Mouse (Mus musculus): ENCODE data around the gene Tcf25. TPM values are rescaled to one million over a fixed set of nuclear protein-coding genes. Genes with fewer than 3 reads are reported as not detected.

The Tcf25 gene
- 105 and 176 TPM in 2 replicates for total RNA-seq (2017)

DNA sequence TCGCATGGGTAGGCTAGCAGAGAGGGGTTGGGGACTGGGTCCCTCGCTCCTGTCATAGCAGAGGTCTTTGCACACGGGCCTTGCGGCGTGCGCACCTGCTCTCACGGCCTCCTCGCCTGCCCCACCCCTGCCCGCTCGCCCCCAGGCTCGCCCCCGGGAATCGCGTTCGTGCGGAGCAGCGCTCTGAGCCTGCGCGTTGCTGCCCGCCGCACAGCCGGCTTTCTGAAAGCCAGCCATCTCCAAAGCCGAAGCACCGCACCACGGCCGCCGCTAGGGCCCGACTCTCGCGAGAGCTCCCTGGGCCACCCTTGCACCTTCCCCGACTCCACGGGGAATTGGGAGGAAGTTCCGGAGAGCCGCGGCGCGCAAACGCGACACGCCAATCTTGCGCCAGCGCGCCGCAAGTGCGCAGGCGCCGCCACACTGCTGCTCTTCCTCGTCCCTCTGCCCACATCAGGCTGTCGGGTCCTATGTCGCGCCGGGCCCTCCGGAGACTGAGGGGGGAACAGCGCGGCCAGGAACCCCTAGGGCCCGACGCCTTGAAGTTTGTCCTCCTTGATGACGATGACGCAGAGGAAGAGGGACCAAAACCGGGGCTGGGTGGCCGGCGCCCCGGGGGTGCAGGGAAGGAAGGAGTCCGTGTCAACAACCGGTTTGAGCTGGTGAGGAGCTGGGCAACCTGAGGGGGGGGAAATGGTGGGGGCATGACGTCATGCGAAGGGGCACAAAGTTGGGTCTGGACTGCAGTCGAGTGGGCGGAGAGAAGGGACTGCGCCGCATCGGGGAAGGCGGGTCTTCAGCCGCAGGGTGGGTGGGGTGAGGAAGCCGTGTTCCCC is at the start of gene Tcf25:
TSS of gene Tcf25 (plus strand) at position 351 of the 836 bp plus-strand sequence.
- ATAC-seq (replicated peaks; ENCODE audit: low read depth, poor library complexity, severe bottlenecking), result peak; percentile 77

DNA sequence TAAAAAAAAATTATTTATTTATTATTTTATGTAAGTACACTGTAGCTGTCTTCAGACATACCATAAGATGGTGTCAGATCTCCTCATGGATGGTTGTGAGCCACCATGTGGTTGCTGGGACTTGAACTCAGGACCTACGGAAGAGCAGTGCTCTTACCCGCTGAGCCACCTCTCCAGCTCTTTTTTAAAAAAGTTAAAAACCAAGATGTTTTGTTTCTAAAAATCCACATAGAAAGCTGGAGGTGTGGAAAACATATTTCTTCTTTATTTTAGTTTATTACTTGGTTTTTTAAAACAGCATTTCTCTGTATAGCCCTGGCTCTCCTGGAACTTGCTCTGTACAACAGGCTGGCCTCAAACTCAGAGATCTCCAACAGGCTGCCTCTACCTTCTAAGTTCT is 45.0 kb upstream of the Tcf25 start:
- ATAC-seq (replicated peaks; ENCODE audit: low read depth, poor library complexity, severe bottlenecking), result no peak

DNA sequence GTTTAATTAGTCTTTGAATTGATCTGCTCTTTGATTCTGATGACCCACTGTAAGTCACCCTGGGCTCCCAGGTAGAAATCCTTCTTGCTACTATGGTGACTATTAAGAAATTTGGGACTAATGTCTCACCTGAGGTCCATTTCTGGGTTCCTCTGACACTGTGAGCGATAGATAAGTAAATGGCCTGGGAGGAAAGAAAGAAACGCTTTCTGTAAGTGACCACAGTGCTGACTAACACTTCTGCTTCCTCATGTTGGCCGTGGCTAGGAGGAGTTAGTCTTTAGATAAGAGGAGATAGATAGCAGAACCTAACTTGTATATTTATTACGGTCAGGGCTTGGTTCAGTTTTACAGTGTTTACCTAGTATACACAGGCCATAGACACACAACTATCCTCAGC is 44.2 kb upstream of the Tcf25 start:
- peak; percentile 26; the same call in 1 of the 2 replicates for ATAC-seq (replicated peaks; ENCODE audit: low read depth, poor library complexity, severe bottlenecking)

DNA sequence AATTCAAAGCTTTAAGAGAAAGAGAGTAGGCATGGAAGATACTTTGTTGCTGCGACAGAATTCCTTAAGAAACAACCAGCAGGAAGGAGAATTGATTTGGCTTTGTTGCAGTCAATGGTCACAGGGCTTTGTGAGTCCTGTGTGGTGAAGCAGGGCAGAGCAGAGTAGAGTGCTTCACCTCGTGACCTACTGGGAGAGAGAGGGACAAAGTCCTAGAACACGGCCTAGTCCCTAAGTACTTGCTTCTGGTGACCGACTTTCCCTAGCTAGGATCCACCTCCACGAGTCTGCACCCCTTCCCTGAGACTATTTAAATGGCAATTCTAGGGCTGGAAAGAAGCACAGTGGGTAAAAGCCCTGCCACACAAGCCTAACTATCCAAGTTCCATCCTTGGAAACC is 43.6 kb upstream of the Tcf25 start:
- no peak for ATAC-seq (replicated peaks; ENCODE audit: low read depth, poor library complexity, severe bottlenecking)

DNA sequence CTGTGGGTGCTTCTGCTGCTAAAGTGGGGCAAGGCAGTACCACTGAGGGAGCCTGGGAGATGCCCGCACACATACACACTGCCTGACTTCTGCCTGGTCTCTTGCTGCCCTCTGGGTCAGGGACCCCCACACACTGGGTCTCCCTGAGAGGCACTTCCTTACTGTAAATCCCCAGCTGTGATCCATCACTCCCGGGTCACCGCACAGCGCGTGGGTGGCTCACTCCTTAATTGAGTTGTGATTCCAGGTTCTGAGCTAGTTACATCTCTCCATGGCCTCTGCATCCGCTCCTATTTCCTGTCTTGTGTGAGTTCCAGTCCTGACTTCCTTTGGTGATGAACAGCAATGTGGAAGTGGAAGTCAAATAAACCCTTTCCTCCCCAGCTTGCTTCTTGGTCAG is 42.9 kb upstream of the Tcf25 start:
- no peak for ATAC-seq (replicated peaks; ENCODE audit: low read depth, poor library complexity, severe bottlenecking)

DNA sequence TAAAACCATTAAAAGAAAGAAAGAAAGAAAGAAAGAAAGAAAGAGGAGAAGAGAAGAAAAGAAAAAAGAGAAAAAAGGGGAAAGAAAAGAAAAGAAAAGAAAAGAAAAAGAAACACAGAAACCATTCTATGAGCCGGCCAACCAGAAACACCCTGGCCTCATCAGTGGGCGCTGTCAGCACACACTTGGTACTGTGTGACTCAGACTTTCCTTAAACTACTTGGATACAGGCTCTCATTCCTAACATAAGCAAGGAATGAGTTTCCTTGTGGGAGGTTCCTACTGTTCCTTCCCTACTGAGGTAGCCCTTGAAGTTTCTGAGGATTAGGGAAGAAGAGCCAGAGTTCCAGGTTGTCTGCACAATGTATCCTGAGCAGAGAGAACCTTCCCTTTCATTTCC is 42.3 kb upstream of the Tcf25 start:
- ATAC-seq (replicated peaks; ENCODE audit: low read depth, poor library complexity, severe bottlenecking), result no peak

DNA sequence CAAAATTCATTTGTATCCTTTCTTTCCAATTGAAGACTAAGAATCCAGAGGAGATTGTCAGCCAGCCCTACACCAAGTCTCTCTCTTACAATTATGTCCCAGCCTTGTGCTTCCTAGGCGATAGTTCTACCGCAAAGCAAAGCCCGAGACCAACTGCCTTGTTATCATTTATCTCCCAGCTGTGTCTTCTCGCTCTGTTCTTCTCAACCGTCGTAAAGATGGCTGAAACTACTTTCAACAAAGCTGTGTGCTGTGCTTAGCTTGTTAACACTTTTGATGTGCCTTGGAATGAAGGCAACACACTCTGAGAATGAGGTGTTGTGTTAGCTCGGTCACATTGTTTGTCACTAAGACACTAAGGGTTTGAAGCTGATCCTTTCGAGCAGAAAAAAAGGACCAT is 41.7 kb upstream of the Tcf25 start:
- no peak; the same call in 1 of the 2 replicates for ATAC-seq (replicated peaks; ENCODE audit: low read depth, poor library complexity, severe bottlenecking)

DNA sequence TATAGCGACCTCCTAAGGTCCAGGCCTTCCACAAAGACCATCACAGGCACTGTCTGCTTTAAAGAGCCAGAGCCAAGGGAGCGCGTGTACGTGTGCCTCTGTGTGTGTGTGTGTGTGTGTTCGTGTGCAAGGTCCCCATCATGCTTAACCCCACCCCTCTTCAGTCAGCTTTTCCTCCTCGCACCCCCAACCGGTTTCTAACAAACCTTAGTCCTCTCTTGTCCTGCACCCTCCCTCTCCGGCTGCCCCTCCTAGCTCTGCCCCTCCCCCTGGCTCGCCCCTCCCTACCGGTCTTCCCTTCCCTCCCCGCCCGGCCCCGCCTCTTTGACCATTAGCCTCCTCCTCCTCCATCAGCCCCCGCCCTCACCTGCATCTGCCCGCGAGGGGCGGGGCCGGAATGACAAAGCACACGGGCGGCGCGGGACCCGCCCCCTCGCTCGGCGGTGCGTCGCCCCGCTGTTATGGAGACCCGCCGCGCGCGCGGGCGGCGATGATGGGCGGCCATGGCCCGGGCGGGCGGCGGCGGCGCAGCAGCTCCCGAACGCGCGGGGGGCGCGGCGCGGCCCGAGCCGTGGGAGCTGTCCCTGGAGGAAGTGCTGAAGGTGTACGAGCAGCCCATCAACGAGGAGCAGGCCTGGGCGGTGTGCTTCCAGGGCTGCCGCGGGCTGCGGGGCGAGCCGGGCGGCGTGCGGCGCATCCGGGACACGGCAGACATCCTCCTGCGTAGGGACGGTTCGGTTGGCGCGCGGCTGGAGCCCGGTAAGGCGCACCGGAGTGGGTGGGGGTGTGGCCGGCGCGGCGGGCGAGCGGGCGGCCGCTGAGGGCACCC is 41.1 kb upstream of the Tcf25 start, which contains the start of gene Spire2:
TSS of gene Spire2 (plus strand) at position 452 of the 829 bp plus-strand sequence.
- ATAC-seq (replicated peaks; ENCODE audit: low read depth, poor library complexity, severe bottlenecking), result peak; percentile 69

DNA sequence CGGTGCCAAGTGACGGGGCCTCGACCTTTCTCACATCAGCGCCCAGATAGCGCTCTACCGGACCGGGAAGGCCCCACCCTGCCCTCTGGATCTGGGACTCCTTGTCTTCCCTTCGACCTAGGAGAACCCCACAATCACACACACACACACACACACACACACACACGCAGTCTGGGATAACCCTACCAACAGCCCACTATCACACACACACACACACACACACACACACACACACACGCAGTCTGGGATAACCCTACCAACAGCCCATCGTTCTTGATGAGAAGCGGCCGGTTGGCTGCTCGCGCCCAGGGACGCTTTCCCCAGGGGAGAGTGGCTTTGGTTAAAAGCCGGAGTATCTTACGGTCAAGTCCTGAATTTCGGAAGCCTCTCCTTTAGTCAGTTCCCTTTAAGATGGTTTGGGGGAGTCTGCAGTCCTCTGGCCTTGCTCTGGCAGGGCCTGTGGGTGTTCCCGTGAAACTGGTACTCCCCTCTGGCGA is 40.4 kb upstream of the Tcf25 start:
- ATAC-seq (replicated peaks; ENCODE audit: low read depth, poor library complexity, severe bottlenecking), result no peak

DNA sequence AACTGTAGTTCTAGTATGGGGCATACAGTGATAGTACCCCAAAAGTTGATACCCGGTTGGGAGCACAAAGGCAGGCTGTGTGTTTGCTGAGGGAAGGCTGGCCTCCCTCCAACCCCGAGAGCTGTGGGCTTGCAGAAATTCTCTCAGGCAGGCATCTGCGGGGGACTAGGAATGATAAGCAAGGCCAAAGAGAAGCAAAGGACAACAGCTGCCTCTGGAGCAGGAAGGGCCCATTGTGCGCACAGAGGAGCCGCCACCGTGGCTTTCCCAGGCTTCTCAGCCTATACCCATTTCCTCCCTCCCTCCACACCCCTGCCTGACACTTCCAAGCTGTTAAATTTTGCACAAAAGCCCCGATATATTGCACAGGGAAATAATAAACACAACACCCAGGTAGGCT is 39.7 kb upstream of the Tcf25 start:
- ATAC-seq (replicated peaks; ENCODE audit: low read depth, poor library complexity, severe bottlenecking), result no peak

DNA sequence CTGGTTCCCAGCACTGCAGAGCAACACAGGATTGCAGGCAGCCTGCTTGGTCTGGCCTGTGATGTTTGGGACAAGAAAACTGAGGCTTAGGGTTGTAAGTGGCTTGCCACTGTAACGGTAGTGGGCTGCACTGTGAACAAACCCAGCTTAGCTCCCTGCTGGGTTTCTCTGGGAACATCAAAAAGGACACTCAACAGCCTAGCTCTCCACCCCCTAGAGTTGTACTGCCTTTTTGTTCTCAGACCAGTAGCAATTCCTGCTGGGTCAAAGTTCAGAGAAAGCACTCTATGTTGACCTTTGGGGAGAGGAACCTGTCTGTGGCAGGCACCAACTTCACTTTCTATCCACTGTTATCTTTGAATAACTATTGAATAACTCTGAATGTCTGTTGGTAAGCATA is 39.1 kb upstream of the Tcf25 start:
- no peak for ATAC-seq (replicated peaks; ENCODE audit: low read depth, poor library complexity, severe bottlenecking)

DNA sequence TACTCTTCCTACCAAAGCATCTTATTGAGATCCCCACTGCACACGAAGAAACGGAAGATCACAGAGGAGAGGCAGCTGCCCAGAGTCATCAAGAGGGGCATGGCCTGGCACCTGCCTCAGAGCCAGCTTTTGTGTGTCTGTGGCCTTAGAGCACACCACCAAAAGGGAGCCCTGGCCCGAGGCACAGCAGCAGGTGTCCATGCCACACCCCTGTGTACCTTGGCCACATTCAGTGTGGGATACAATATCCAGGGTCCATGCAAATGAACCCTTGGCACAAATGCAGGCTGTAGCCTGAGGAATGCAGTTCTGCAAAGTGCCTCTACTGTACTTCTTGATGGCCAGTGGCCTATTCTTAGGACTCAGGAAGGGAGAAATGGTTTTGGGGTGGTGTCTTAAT is 36.1 kb upstream of the Tcf25 start:
- no peak for ATAC-seq (replicated peaks; ENCODE audit: low read depth, poor library complexity, severe bottlenecking)

DNA sequence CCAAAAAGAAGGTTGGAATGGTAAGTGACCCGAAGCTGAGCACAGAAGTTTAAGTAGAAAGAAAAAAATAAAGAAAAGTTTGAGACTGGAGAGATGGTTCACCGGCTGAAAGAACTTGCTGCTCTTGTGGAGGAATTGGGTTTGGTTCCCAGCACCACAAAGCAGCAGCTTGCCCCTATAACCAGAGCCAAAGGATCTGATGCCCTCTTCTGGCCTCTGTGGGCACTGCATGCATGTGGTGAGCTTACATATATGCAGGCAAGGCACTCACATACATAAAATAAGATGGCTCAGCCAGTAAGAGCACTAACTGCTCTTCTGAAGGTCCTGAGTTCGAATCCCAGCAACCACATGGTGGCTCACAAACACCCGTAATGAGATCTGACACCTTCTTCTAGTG is 33.5 kb upstream of the Tcf25 start:
- no peak for ATAC-seq (replicated peaks; ENCODE audit: low read depth, poor library complexity, severe bottlenecking)

DNA sequence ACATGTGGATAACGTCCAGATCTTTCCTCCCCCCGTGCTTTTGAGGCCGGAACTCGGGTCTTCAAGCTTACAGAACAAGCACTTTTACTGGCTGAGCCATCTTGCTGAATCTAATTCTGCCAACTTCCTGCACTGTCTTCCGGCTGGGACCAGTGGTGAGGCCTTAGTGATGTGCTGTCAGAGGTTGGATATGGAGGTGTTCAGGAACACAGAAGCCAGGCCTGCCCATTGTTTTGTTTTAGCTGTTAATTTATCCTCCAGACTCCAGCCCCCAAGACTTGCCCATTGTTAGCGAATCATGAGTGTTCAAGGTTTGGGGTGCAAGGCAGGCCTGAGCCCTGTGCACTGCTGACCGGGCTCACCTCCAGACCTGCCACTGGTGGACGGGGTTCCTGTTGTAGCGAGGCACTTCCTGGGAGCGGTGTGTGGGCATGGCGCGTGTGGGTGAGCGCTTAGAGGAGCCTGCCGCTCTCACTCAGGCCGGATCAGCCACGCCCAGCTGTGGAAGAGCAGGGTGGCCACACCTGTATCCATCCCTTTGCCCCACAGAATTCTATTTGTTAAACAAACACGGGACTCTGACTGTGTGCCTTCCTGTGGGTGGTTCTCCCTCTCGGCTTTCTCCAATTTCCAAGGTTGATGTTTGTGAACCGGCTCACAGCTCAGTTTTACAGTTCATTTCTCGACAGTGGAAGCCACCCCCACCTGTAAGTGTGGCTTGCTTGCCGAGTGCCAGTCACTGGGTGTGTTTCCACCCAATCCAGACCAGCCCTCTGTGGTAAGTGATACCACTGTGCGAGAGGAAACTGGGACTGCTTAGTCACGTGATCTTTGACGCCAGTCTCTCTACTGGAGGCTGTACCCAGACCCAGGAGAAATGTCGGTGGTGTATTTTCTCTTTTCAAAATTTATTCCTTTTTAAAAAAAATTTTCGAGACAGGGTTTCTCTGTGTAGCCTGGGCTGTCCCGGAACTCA is 32.2 kb upstream of the Tcf25 start:
- ATAC-seq (replicated peaks; ENCODE audit: low read depth, poor library complexity, severe bottlenecking), result peak; percentile 77

DNA sequence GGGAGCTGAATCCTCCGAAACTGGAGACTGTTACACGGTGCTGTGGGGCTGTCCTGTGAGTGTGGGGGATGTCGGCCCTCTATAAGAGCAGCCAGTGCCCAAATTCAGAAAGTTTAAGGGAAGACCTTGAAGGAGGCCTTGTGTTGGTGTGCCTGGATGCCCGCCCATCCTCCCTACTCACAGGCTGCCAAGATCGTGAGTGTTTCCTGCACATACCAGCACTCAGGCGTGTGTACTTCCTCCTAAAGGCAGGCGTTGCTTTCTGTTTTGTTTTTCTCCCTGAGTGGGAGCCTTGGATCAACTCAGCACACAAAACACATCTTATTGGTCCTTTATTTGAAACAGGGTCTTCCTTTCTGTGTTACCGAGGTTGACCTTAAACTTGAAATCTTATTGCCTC is 31.3 kb upstream of the Tcf25 start:
- ATAC-seq (replicated peaks; ENCODE audit: low read depth, poor library complexity, severe bottlenecking), result peak; percentile 55

DNA sequence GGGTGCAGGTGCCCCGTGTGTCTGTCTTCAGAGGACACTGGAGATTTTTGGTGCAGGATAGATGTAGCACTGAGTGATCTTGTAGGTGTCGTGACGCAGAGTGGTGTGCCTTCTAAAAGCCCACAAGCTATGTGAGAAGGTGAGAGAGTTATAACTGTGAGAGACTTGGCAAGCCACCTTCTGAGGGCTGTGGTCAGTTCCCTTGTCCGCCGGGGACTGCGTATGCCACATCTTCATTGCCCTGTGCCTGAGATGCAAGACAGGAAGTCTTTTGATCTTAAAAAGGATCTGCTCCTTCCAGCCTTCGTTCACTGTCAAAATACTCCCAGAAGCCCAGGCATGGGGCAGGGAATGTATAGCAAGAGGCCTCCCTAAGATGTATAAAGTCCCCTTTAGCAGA is 30.6 kb upstream of the Tcf25 start:
- no peak for ATAC-seq (replicated peaks; ENCODE audit: low read depth, poor library complexity, severe bottlenecking)

DNA sequence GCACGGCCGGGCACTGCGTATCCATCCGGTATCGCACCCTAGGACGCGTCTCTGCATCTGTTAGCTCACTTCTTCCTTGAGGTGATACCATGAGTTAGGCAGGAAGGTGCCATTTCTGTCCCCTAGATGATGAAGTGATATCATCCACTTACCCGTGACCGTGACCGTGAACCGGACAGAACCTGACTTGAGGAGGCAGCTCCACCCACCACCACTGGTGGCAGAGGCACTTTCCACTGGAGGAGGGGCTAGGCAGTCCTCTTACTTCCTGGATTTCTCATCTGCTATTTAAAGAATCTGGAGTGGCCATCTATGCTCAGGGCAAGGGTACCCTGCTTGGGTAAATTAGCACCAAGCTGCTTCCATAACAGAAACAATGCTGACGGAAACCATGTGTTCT is 30.1 kb upstream of the Tcf25 start:
- 0 out of 2 replicates have a peak, but pooled peaks have one; percentile 30 for ATAC-seq (replicated peaks; ENCODE audit: low read depth, poor library complexity, severe bottlenecking)

DNA sequence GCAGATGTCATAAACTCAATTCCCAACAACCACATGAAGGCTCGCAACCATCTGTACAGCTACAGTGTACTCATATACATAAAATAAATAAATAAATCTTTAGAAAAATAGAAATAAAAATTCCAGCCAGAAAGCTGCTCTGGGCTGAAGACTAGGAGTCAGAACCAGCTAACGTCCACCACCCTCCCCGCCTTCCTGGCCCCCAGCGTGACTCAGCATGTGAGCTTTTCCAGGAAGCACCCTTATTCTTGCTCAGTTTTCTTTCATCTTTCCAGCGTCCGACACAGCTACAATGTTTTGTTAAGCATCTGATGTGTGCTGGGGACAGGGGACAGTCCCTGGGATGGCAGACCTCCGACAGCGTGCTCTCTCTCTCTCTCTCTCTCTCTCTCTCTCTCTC is 28.4 kb upstream of the Tcf25 start:
- ATAC-seq (replicated peaks; ENCODE audit: low read depth, poor library complexity, severe bottlenecking), result no peak

DNA sequence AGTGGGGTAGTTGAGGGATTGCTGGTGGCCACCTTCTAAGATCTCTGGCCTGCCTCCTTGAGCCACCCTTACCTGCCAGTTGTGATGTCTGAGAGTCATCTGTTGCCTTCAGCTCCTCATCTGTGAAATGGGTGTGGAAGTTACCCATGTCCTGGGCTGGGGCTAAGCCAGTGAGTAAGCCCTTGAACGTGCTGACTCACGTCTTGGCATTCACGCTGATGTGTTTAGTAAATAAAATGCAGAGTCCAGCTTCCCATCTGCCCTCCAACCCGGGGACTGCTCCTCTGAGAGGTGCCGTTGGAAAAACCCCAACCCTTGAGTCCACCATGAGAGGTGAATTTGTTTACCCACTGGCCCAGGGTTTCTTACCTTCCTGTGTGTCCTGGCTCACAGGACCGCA is 27.7 kb upstream of the Tcf25 start:
- no peak for ATAC-seq (replicated peaks; ENCODE audit: low read depth, poor library complexity, severe bottlenecking)

DNA sequence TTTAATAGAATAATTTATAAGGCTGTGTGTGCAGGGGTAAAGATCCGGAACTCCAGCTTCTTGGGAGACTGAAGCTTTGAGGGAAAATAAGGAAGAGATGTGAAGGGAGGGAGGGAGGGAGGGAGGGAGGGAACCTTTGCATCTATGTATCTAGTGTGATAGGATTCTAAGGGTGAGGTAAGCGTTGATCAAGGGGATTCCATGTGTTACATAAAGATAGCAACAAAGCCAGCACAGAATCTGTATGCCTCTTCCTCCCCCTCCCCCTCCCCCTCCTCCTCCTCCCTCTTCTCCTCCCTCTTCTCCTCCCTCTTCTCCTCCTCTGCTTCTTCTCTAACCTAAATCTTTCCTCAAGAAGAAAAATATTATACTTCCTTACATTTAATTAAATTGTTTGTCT is 26.3 kb upstream of the Tcf25 start:
- no peak for ATAC-seq (replicated peaks; ENCODE audit: low read depth, poor library complexity, severe bottlenecking)
